Mouse (Mus musculus) liver, embryonic 12.5 days (tissue): ENCODE results near the gene Ifnk. TPM values are rescaled to one million over a fixed set of nuclear protein-coding genes. Genes with fewer than 3 reads are reported as not detected.

Experiments
- ATAC-seq: fragments of 200-750 bp; cut with Nextera tagmentation; 2 replicates; pipeline ENCODE4 v1.8.0; 2017; ENCODE audit warnings: moderate number of reproducible peaks, mild to moderate bottlenecking, moderate library complexity
- H3K27ac ChIP-seq: fragments of 300-500 bp; sonication (generic); 2 replicates; pipeline ENCODE4 v1.5.1; 2016; ENCODE audit warnings: mild to moderate bottlenecking
- H3K27me3 ChIP-seq: fragments of 300-500 bp; sonication (generic); replicated peaks from 2 replicates; pipeline ENCODE4 v1.6.1; 2016; ENCODE audit warnings: mild to moderate bottlenecking, moderate library complexity
- H3K36me3 ChIP-seq: fragments of 300-500 bp; sonication (generic); 2 replicates; pipeline ENCODE4 v1.6.1; 2016; ENCODE audit warnings: mild to moderate bottlenecking, moderate library complexity
- H3K4me1 ChIP-seq: fragments of 300-500 bp; sonication (generic); 2 replicates; pipeline ENCODE4 v1.6.1; 2016
- H3K4me2 ChIP-seq: fragments of 300-500 bp; sonication (generic); 2 replicates; pipeline ENCODE4 v1.6.1; 2016; ENCODE audit warnings: mild to moderate bottlenecking, moderate library complexity
- H3K4me3 ChIP-seq: fragments of 300-500 bp; sonication (generic); 2 replicates; pipeline ENCODE4 v1.5.1; 2016; ENCODE audit warnings: mild to moderate bottlenecking, moderate library complexity
- H3K9ac ChIP-seq: fragments of 300-500 bp; sonication (generic); 2 replicates; pipeline ENCODE4 v1.6.1; 2016; ENCODE audit warnings: mild to moderate bottlenecking, moderate library complexity
- H3K9me3 ChIP-seq: fragments of 300-500 bp; sonication (generic); replicated peaks from 2 replicates; pipeline ENCODE4 v1.6.1; 2016; ENCODE audit warnings: mild to moderate bottlenecking, moderate library complexity
- WGBS: fragments of 180-500 bp; shearing (Covaris S2); methylation state at CpG from one replicate; pipeline ENCODE4 v1.1.7; 2016; ENCODE audit not compliant: insufficient replicate concordance; 5-methylcytosine and 5-hydroxymethylcytosine counted together
- polyA plus RNA-seq: library from polyadenylated mRNA; unstranded; fragments of >200 nt; fragmentation: Nextera tagmentation; extraction: Ambion mirVana; gene quantifications from 2 replicates; pipeline ENCODE4 v1.2.1, GENCODE M21; 2016

The Ifnk gene
- polyA plus RNA-seq, 1 experiment from 2014 or later = not detected

- 22% methylated on average over 3 of the region's 3 CpGs for WGBS
- Histone ChIP-seq H3K9me3 (no peaks in the 10 kb centered on the region), H3K27me3 (no peaks in the 10 kb centered on the region), H3K36me3 (no peaks in the 10 kb centered on the region), H3K4me3 (no peak overlapping the region), H3K27ac (no peak overlapping the region), H3K4me1 (0 out of 2 replicates have a peak, but pooled peaks cover 3% of the 10 kb centered on the region), H3K4me2 (no peak overlapping the region), H3K9ac (no peak overlapping the region)
- ATAC-seq = peak; percentile 68; the same call in 1 of the 2 replicates
Observed at GRCm38 (mm10) chr4:35165947-35166346, 14.1 kb downstream of the Ifnk start.

- Histone ChIP-seq H3K4me3 (no peak overlapping the region), H3K4me1 (0 out of 2 replicates have a peak, but pooled peaks cover 3% of the 10 kb centered on the region), H3K9me3 (no peaks in the 10 kb centered on the region), H3K36me3 (no peaks in the 10 kb centered on the region), H3K27ac (no peak overlapping the region), H3K9ac (no peak overlapping the region), H3K4me2 (no peak overlapping the region), H3K27me3 (no peaks in the 10 kb centered on the region)
- WGBS = 58% methylated on average over 5 of the region's 5 CpGs
- no peak for ATAC-seq
Observed at GRCm38 (mm10) chr4:35167855-35168254, 16.0 kb downstream of the Ifnk start.

- Histone ChIP-seq H3K27ac (no peak overlapping the region), H3K9me3 (no peaks in the 10 kb centered on the region), H3K36me3 (no peaks in the 10 kb centered on the region), H3K4me1 (0 out of 2 replicates have a peak, but pooled peaks cover 3% of the 10 kb centered on the region), H3K4me3 (no peak overlapping the region), H3K4me2 (no peak overlapping the region), H3K9ac (no peak overlapping the region), H3K27me3 (no peaks in the 10 kb centered on the region)
- ATAC-seq = no peak
- WGBS = 70% methylated on average over 13 of the region's 13 CpGs
Observed at GRCm38 (mm10) chr4:35169571-35170125, 17.8 kb downstream of the Ifnk start.

DNA sequence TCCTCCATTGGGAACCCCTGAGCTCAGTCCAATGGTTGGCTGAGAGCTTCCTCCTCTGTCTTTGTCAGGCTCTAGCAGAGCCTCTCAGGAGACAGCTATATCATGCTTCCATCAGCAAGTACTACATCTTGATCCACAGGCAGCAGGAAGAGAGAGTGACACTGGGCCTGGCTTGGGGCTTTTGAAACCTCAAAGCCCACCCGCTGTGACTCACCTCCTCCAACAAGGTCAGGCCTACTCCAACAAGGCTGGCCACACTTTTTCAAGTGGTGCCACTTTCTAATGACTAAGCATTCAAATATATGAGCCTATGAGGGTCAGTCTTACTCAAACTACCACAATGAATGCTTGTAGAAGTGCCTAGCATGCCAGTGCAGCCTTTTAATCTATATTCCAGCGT lies 20.6 kb downstream of the Ifnk start:
- Histone ChIP-seq H3K4me1 (peaks cover 2% of the 10 kb centered on the region; the same call in 1 of the 2 replicates), H3K9me3 (no peaks in the 10 kb centered on the region), H3K4me3 (no peak overlapping the region), H3K4me2 (no peak overlapping the region), H3K27ac (no peak overlapping the region), H3K9ac (no peak overlapping the region), H3K36me3 (no peaks in the 10 kb centered on the region), H3K27me3 (no peaks in the 10 kb centered on the region)
- no peak for ATAC-seq
- WGBS = 63% methylated on average over 2 of the region's 2 CpGs

DNA sequence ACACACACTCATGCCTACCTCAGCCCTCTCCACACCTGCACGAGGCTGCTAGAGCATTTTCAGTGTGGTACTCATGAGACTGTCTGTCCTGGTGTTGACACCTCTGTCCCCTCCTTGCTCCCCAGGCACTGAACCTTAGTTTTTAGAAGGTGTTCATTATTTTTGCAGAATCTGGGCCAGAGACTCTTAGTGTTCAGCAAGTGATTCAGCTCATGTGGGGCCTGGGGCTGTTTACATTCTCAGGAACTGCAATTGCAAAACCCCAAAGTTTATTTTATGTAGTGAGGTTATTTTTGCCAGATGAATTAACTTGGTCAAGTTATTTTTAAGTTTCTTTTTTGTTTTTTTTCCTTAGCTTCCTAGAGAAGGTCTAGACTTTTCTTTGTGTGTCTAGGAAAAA lies 21.7 kb downstream of the Ifnk start:
- Histone ChIP-seq H3K36me3 (no peaks in the 10 kb centered on the region), H3K4me1 (peaks cover 5% of the 10 kb centered on the region; the same call in 1 of the 2 replicates), H3K4me2 (no peak overlapping the region), H3K9ac (no peak overlapping the region), H3K27me3 (no peaks in the 10 kb centered on the region), H3K9me3 (no peaks in the 10 kb centered on the region), H3K27ac (no peak overlapping the region), H3K4me3 (no peak overlapping the region)
- no peak for ATAC-seq
- 52% methylated on average over 1 of the region's 1 CpGs for WGBS

GRCm38 (mm10) chr4:35175566-35175965 lies 23.7 kb downstream of the Ifnk start:
- Histone ChIP-seq H3K9me3 (no peaks in the 10 kb centered on the region), H3K27me3 (no peaks in the 10 kb centered on the region), H3K4me3 (no peak overlapping the region), H3K4me1 (peaks cover 5% of the 10 kb centered on the region; the same call in 1 of the 2 replicates), H3K9ac (no peak overlapping the region), H3K27ac (no peak overlapping the region), H3K4me2 (no peak overlapping the region), H3K36me3 (no peaks in the 10 kb centered on the region)
- ATAC-seq = no peak
- WGBS = 69% methylated on average over 2 of the region's 2 CpGs

- Histone ChIP-seq H3K4me1 (peaks cover 5% of the 10 kb centered on the region; the same call in 1 of the 2 replicates), H3K4me2 (no peak overlapping the region), H3K9ac (no peak overlapping the region), H3K36me3 (no peaks in the 10 kb centered on the region), H3K27ac (no peak overlapping the region), H3K27me3 (no peaks in the 10 kb centered on the region), H3K9me3 (no peaks in the 10 kb centered on the region), H3K4me3 (no peak overlapping the region)
- 75% methylated on average over 12 of the region's 12 CpGs for WGBS
- no peak for ATAC-seq
Observed at GRCm38 (mm10) chr4:35177926-35178645, 26.2 kb downstream of the Ifnk start.

- 48% methylated on average over 8 of the region's 8 CpGs for WGBS
- H3K4me1 ChIP-seq = peaks cover 11% of the 10 kb centered on the region
- no peak overlapping the region for H3K4me3 ChIP-seq
- H3K4me2 ChIP-seq = no peak overlapping the region
- no peaks in the 10 kb centered on the region for H3K27me3 ChIP-seq
- no peak overlapping the region for H3K9ac ChIP-seq
- ATAC-seq = peak; percentile 67; the same call in 1 of the 2 replicates
- no peaks in the 10 kb centered on the region for H3K9me3 ChIP-seq
- H3K36me3 ChIP-seq = no peaks in the 10 kb centered on the region
- no peak overlapping the region for H3K27ac ChIP-seq
Observed at GRCm38 (mm10) chr4:35187617-35188326, 35.9 kb downstream of the Ifnk start.

- peaks cover 11% of the 10 kb centered on the region for H3K4me1 ChIP-seq
- WGBS = 76% methylated on average over 5 of the region's 5 CpGs
- no peak overlapping the region for H3K9ac ChIP-seq
- no peak overlapping the region for H3K4me2 ChIP-seq
- H3K27me3 ChIP-seq = no peaks in the 10 kb centered on the region
- no peak for ATAC-seq
- H3K36me3 ChIP-seq = no peaks in the 10 kb centered on the region
- H3K9me3 ChIP-seq = no peaks in the 10 kb centered on the region
- no peak overlapping the region for H3K4me3 ChIP-seq
- H3K27ac ChIP-seq = no peak overlapping the region
Observed at GRCm38 (mm10) chr4:35189794-35190193, 37.9 kb downstream of the Ifnk start.

DNA sequence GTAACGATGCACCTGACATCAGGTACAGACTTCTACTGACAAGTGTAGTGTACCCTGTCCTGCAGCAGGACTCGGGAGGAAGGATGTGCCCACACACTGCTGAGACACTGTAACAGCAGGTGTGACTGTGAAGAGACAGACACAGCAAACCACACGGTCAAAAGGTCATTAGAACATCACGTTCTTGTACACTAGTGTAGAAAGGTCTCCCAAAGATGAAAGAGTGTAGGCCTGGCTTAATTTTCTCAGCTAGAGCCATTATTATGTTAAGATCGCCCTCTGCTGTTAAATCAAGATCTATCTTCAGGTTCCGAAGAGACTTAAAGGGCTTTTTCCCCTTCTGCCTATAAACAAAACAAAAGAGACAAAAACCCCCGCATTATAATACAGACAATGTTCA lies 40.9 kb downstream of the Ifnk start:
- ATAC-seq = no peak
- Histone ChIP-seq H3K4me1 (peaks cover 10% of the 10 kb centered on the region), H3K4me3 (no peak overlapping the region), H3K4me2 (no peak overlapping the region), H3K27me3 (no peaks in the 10 kb centered on the region), H3K9ac (no peak overlapping the region), H3K27ac (no peak overlapping the region), H3K9me3 (no peaks in the 10 kb centered on the region), H3K36me3 (no peaks in the 10 kb centered on the region)
- WGBS = 57% methylated on average over 7 of the region's 7 CpGs

GRCm38 (mm10) chr4:35201700-35202099 lies 49.8 kb downstream of the Ifnk start:
- ATAC-seq = peak; percentile 37; the same call in 1 of the 2 replicates
- H3K4me1 ChIP-seq = no peaks in the 10 kb centered on the region
- H3K9me3 ChIP-seq = no peaks in the 10 kb centered on the region
- no peak overlapping the region for H3K4me2 ChIP-seq
- WGBS = 31% methylated on average over 5 of the region's 5 CpGs
- H3K27ac ChIP-seq = no peak overlapping the region
- no peak overlapping the region for H3K9ac ChIP-seq
- H3K27me3 ChIP-seq = no peaks in the 10 kb centered on the region
- peaks cover 18% of the 10 kb centered on the region for H3K36me3 ChIP-seq
- no peak overlapping the region for H3K4me3 ChIP-seq
